Mouse (Mus musculus) heart, embryonic 15.5 days (tissue): ENCODE data around the gene Abhd16a. TPM values are rescaled to one million over a fixed set of nuclear protein-coding genes. Genes with fewer than 3 reads are reported as not detected.
"Not testable (repeated sequence)": the region's sequence is repeated elsewhere in the genome, so short reads cannot be mapped to it uniquely, and the experiment has no call there.

Experiments used
- ATAC-seq: fragments of 200-750 bp; cut with Nextera tagmentation; replicated peaks from 2 replicates; pipeline ENCODE4 v1.8.0; 2017; ENCODE audit warnings: low read depth, moderate TSS enrichment; ENCODE audit not compliant: insufficient number of reproducible peaks, insufficient read depth, low FRiP score
- H3K27ac ChIP-seq: fragments of 300-500 bp; sonication (generic); 2 replicates; pipeline ENCODE4 v1.5.1; 2015; ENCODE audit warnings: mild to moderate bottlenecking, inconsistent platforms
- H3K27me3 ChIP-seq: fragments of 300-500 bp; sonication (generic); 2 replicates; pipeline ENCODE4 v1.6.1; 2015; ENCODE audit warnings: inconsistent platforms
- H3K36me3 ChIP-seq: fragments of 300-500 bp; sonication (generic); 2 replicates; pipeline ENCODE4 v1.6.1; 2015; ENCODE audit warnings: mild to moderate bottlenecking, inconsistent platforms
- H3K4me1 ChIP-seq: fragments of 300-500 bp; sonication (generic); replicated peaks from 2 replicates; pipeline ENCODE4 v1.6.1; 2015; ENCODE audit warnings: inconsistent platforms
- H3K4me2 ChIP-seq: fragments of 300-500 bp; sonication (generic); 2 replicates; pipeline ENCODE4 v1.6.1; 2015; ENCODE audit warnings: inconsistent platforms, mild to moderate bottlenecking, moderate library complexity
- H3K4me3 ChIP-seq: fragments of 300-500 bp; sonication (generic); 2 replicates; pipeline ENCODE4 v1.5.1; 2015; ENCODE audit warnings: mild to moderate bottlenecking, inconsistent platforms
- H3K9ac ChIP-seq: fragments of 300-500 bp; sonication (generic); 2 replicates; pipeline ENCODE4 v1.6.1; 2015; ENCODE audit warnings: mild to moderate bottlenecking, inconsistent platforms
- H3K9me3 ChIP-seq: fragments of 300-500 bp; sonication (generic); replicated peaks from 2 replicates; pipeline ENCODE4 v1.6.1; 2016; ENCODE audit warnings: inconsistent platforms
- WGBS: fragments of 180-500 bp; shearing (Covaris S2); methylation state at CpG from one replicate; pipeline ENCODE4 v1.1.7; 2015; ENCODE audit warnings: mixed read lengths; 5-methylcytosine and 5-hydroxymethylcytosine counted together
- polyA plus RNA-seq: library from polyadenylated mRNA; unstranded; fragments of >200 nt; fragmentation: Nextera tagmentation; extraction: Ambion mirVana; gene quantifications from 2 replicates; pipeline ENCODE4 v1.2.1, GENCODE M21; 2015

Gene Abhd16a
- polyA plus RNA-seq, 1 experiment from 2014 or later, result 64.7 TPM

GRCm38 (mm10) chr17:35105740-35106389, 16.8 kb downstream of the Abhd16a start:
- Histone ChIP-seq H3K9ac (peak overlapping the region; percentile 44; the same call in 1 of the 2 replicates), H3K4me2 (0 out of 2 replicates have a peak overlapping the region, but pooled peaks have one; percentile 23)

GRCm38 (mm10) chr17:35106522-35106921, 17.5 kb downstream of the Abhd16a start:
- Histone ChIP-seq H3K27me3 (no peaks in the 10 kb centered on the region), H3K36me3 (peaks cover 13% of the 10 kb centered on the region; the same call in 1 of the 2 replicates), H3K9ac (peak overlapping the region; percentile 44; the same call in 1 of the 2 replicates), H3K27ac (no peak overlapping the region), H3K4me2 (no peak overlapping the region), H3K9me3 (no peaks in the 10 kb centered on the region), H3K4me1 (peaks cover 19% of the 10 kb centered on the region), H3K4me3 (no peak overlapping the region)
- WGBS, result 63% methylated on average over 3 of the region's 3 CpGs
- no peak for ATAC-seq

More at GRCm38 (mm10) chr17:35105740-35106389, 16.8 kb downstream of the Abhd16a start:
- no peak for ATAC-seq
- H3K27ac ChIP-seq, result no peak overlapping the region
- no peaks in the 10 kb centered on the region for H3K9me3 ChIP-seq
- peaks cover 19% of the 10 kb centered on the region; the same call in 1 of the 2 replicates for H3K36me3 ChIP-seq
- 24% methylated on average over 13 of the region's 13 CpGs for WGBS
- H3K4me1 ChIP-seq, result peaks cover 19% of the 10 kb centered on the region
- H3K4me3 ChIP-seq, result no peak overlapping the region
- no peaks in the 10 kb centered on the region for H3K27me3 ChIP-seq

- Histone ChIP-seq H3K27me3 (no peaks in the 10 kb centered on the region), H3K36me3 (no peaks in the 10 kb centered on the region), H3K4me2 (no peak within 1 kb of the TSS), H3K27ac (no peak within 1 kb of the TSS), H3K9me3 (no peaks in the 10 kb centered on the region), H3K4me3 (no peak within 1 kb of the TSS), H3K4me1 (peaks cover 9% of the 10 kb centered on the region), H3K9ac (no peak within 1 kb of the TSS)
- no peak for ATAC-seq
- WGBS, result 88% methylated on average over 6 of the region's 6 CpGs
Measured at GRCm38 (mm10) chr17:35108097-35108496, 19.0 kb downstream of the Abhd16a start, which contains the start of gene Ly6g5c. Gene Ly6g5c (plus strand): TSS chr17:35108279.

GRCm38 (mm10) chr17:35111774-35112173, 22.7 kb downstream of the Abhd16a start:
- Histone ChIP-seq H3K27ac (peak overlapping the region; percentile 47), H3K4me1 (no peaks in the 10 kb centered on the region), H3K9me3 (no peaks in the 10 kb centered on the region), H3K27me3 (no peaks in the 10 kb centered on the region), H3K4me3 (0 out of 2 replicates have a peak overlapping the region, but pooled peaks have one; percentile 17), H3K4me2 (peak overlapping the region; percentile 36), H3K9ac (no peak overlapping the region), H3K36me3 (peaks cover 9% of the 10 kb centered on the region)
- 72% methylated on average over 9 of the region's 9 CpGs for WGBS
- ATAC-seq, result peak; percentile 44; the same call in 1 of the 2 replicates

GRCm38 (mm10) chr17:35115046-35116019, 26.3 kb downstream of the Abhd16a start, which contains the start of gene Ly6g5b:
Gene Ly6g5b (minus strand): TSS chr17:35115428.
- no peaks in the 10 kb centered on the region for H3K9me3 ChIP-seq
- H3K4me3 ChIP-seq, result no peak within 1 kb of the TSS
- no peak for ATAC-seq
- peaks cover 9% of the 10 kb centered on the region for H3K4me1 ChIP-seq
- 0 out of 2 replicates have a peak within 1 kb of the TSS, but pooled peaks have one; percentile 2 for H3K27ac ChIP-seq
- H3K27me3 ChIP-seq, result no peaks in the 10 kb centered on the region
- WGBS, result 83% methylated on average over 8 of the region's 8 CpGs
- H3K36me3 ChIP-seq, result peaks cover 28% of the 10 kb centered on the region
- no peak within 1 kb of the TSS for H3K9ac ChIP-seq
- H3K4me2 ChIP-seq, result no peak within 1 kb of the TSS

GRCm38 (mm10) chr17:35120745-35121142, 31.7 kb downstream of the Abhd16a start:
- Histone ChIP-seq H3K27me3 (no peaks in the 10 kb centered on the region), H3K4me3 (peak overlapping the region; percentile 99), H3K9me3 (no peaks in the 10 kb centered on the region), H3K36me3 (peaks cover 37% of the 10 kb centered on the region), H3K4me2 (peak overlapping the region; percentile 92), H3K27ac (peak overlapping the region; percentile 79), H3K9ac (peak overlapping the region; percentile 97), H3K4me1 (peaks cover 29% of the 10 kb centered on the region)
- no peak for ATAC-seq
- under 1% methylated on average over 33 of the region's 33 CpGs for WGBS

- peaks cover 32% of the 10 kb centered on the region for H3K36me3 ChIP-seq
Measured at GRCm38 (mm10) chr17:35121143-35121799, 32.2 kb downstream of the Abhd16a start, which contains the start of gene Gpank1. Gene Gpank1 (plus strand): TSS chr17:35121455.

GRCm38 (mm10) chr17:35121871-35122303, 32.8 kb downstream of the Abhd16a start, which contains the start of gene Csnk2b:
Gene Csnk2b (minus strand): TSS chr17:35122053.
- H3K9me3 ChIP-seq, result no peaks in the 10 kb centered on the region
- WGBS, result under 1% methylated on average over 19 of the region's 19 CpGs
- H3K4me3 ChIP-seq, result peak within 1 kb of the TSS; percentile 99
- peak within 1 kb of the TSS; percentile 97 for H3K9ac ChIP-seq
- ATAC-seq, result 0 out of 2 replicates have a peak, but pooled peaks have one; percentile 0
- H3K27me3 ChIP-seq, result no peaks in the 10 kb centered on the region
- H3K4me2 ChIP-seq, result peak within 1 kb of the TSS; percentile 92
- H3K36me3 ChIP-seq, result peaks cover 28% of the 10 kb centered on the region
- peak within 1 kb of the TSS; percentile 93 for H3K27ac ChIP-seq
- H3K4me1 ChIP-seq, result peaks cover 33% of the 10 kb centered on the region

More at GRCm38 (mm10) chr17:35121143-35121799, 32.2 kb downstream of the Abhd16a start, which contains the start of gene Gpank1:
- H3K27me3 ChIP-seq, result no peaks in the 10 kb centered on the region
- H3K27ac ChIP-seq, result peak within 1 kb of the TSS; percentile 93
- WGBS, result under 1% methylated on average over 50 of the region's 50 CpGs
- peak within 1 kb of the TSS; percentile 97 for H3K9ac ChIP-seq
- ATAC-seq, result peak; percentile 95
- H3K4me2 ChIP-seq, result peak within 1 kb of the TSS; percentile 92
- H3K9me3 ChIP-seq, result no peaks in the 10 kb centered on the region
- H3K4me1 ChIP-seq, result peaks cover 29% of the 10 kb centered on the region
- H3K4me3 ChIP-seq, result peak within 1 kb of the TSS; percentile 99

- not testable (repeated sequence) for H3K9ac ChIP-seq, H3K4me2 ChIP-seq, H3K4me3 ChIP-seq, H3K27ac ChIP-seq, H3K27me3 ChIP-seq, ATAC-seq, H3K9me3 ChIP-seq
- 93% methylated on average over 9 of the region's 9 CpGs for WGBS
- Histone ChIP-seq H3K36me3 (peaks cover 19% of the 10 kb centered on the region), H3K4me1 (peaks cover 44% of the 10 kb centered on the region)
Measured at GRCm38 (mm10) chr17:35123287-35123686, 34.2 kb downstream of the Abhd16a start.

GRCm38 (mm10) chr17:35124261-35124896, 35.3 kb downstream of the Abhd16a start:
- not testable (repeated sequence) for H3K27me3 ChIP-seq, H3K4me2 ChIP-seq, H3K9me3 ChIP-seq, H3K9ac ChIP-seq, H3K4me3 ChIP-seq, ATAC-seq, H3K27ac ChIP-seq
- peaks cover 47% of the 10 kb centered on the region for H3K4me1 ChIP-seq
- peaks cover 13% of the 10 kb centered on the region; the same call in 1 of the 2 replicates for H3K36me3 ChIP-seq
- WGBS, result 90% methylated on average over 12 of the region's 12 CpGs
